Mouse (Mus musculus): ENCODE data around the gene Birc2. TPM values are rescaled to one million over a fixed set of nuclear protein-coding genes. Genes with fewer than 3 reads are reported as not detected.

Birc2 gene
- total RNA-seq, 2 experiments from 2014 or later: 21.9 to 22.0 TPM

DNA sequence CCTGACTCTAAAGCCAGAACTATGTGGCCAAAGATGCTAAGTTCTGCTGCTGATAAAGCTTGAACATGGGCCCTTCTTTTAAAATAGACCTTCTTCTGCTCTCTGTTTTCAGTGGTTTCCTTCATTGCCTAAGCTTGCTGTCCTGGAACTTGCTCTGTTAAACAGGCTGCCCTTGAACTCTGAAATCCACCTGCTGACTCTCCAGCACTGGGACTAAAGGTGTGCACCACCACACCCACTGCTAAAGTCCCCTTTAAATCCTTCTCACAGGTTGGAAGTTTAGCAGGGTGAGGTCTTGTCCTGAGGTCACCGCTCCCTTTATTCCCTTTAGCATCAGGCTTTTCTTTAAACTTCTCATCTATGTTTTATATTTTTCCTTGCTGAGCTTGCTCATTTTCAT lies 59.9 kb downstream of the Birc2 start:
- intact Hi-C loops (cut with DNase I): no loop called here
- Histone ChIP-seq H3K27ac (no peak overlapping the region), H3K4me3 (no peak overlapping the region)
- DNase-seq: no peak
- no peak for TF ChIP-seq CTCF (IDR thresholded peaks at IDR 0.05)

DNA sequence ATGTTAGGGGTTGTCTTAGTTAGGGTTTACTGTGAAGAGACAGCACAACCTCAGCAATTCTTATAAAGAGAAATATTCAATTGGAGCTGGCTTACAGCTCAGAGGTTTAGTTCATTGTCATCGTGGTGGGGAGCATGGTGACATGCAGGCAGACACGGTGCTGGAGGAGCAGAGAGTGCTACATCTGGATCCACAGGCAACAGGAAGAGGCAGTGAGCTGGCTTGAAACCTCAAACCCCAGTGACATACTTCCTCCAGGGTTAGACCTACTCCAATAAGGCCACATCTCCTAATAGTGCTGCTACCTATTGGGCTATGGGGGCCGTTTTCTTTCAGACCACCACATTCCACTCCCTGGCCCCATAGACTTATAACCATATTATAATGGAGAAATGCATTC lies 60.9 kb downstream of the Birc2 start:
- no peak for TF ChIP-seq CTCF (IDR thresholded peaks at IDR 0.05)
- Histone ChIP-seq H3K4me3 (no peak overlapping the region), H3K27ac (no peak overlapping the region)
- no peak for DNase-seq
- intact Hi-C loops (cut with DNase I): no loop called here

DNA sequence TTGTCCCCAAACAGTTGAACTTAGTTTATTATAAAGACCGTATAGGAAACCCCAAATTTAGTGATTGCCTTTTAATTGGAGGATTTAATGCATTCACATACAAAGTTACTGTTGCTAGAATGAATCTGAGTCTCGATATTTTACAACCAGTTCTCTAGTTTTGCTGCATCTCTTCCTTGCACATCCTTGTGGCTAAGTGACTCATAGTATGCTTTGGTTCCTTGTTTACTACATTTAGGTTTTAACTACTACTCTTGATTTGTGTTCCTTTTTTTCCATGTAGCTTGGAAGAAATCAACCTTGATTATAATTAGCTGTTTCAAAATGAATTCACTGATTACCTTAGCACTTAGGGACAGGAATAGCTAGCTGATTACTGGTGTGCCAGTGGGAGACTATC lies 61.9 kb downstream of the Birc2 start:
- H3K27ac ChIP-seq: no peak overlapping the region
- intact Hi-C loops (cut with DNase I): no loop called here
- DNase-seq: no peak
- no peak for TF ChIP-seq CTCF (IDR thresholded peaks at IDR 0.05)
- no peak overlapping the region for H3K4me3 ChIP-seq

DNA sequence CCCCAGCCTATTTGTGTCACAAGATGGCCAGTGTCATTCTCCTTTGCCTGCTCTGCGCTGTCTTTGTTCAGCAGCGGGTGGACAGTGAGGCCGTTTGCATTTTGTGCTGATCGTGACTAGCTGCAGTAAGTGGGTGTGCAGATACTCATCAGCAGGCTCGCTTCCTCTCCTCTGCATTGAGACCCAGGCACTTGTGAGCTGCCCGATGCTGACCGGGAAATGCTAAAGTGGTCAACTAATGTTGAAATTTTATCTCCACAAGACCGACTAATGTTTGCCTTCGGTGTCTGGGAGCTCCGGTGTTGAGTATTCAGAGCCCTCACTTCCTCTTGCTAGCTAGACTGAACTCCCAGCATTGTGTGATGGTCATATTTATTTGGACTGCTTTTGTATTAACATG lies 62.3 kb downstream of the Birc2 start:
- H3K27ac ChIP-seq: no peak overlapping the region
- H3K4me3 ChIP-seq: no peak overlapping the region
- no peak for TF ChIP-seq CTCF (IDR thresholded peaks at IDR 0.05)
- DNase-seq: no peak
- intact Hi-C loops (cut with DNase I): no loop called here

DNA sequence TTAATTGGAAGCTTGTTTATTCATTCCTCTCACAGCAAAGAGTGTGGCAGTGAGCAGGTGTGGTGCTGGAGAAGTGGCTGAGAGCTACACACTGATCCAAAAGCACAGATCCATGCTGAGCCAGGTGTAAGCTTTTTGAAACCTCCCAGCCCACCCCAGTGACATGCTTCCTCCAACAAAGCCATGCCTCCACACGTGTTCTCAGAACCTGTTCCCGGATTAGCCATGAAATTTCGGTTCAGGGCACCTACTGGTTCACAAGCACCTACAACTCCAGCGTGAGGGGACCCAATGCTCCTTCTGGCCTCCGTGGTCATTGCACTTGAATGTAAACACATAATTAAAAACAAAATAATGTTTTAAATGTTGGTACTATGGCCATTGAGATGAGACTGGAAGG lies 63.2 kb downstream of the Birc2 start:
- intact Hi-C loops (cut with DNase I): no loop called here
- Histone ChIP-seq H3K4me3 (no peak overlapping the region), H3K27ac (no peak overlapping the region)
- no peak for DNase-seq
- no peak for TF ChIP-seq CTCF (IDR thresholded peaks at IDR 0.05)

DNA sequence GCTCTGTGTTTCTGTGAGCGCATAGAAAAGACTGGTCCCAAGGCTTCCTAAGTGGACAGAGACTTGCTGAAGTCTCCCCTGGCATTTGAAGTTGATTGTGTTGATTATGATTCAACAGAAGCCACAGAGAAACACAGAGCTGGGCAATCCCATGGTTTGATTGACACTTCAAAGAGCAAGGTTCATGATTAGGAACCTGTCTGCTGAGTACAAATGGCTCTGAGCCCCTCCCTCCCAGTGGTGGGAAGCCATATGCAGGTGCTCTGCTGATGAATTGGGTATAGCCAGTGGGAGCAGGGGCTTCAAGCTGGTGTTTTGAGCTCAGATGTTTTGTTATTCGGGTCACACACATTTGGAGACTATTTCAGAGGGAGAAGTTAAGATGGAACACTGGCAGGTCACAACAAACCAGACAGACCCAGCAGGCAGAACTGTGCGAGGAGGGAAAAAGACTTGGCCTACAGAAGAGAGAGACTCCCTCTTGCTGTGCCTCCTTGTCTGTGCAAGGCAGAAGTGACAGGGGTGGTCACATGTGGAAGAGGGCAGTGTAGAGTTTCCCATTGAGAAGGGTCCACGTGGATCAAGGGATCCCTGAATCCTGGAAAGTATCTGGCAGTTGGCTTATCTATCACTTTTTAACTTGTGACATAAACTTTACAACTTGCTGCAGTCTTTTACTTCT lies 64.0 kb downstream of the Birc2 start:
- Histone ChIP-seq H3K4me3 (no peak overlapping the region), H3K27ac (peak overlapping the region; percentile 56)
- no peak for TF ChIP-seq CTCF (IDR thresholded peaks at IDR 0.05)
- DNase-seq: no peak
- intact Hi-C loops (cut with DNase I): no loop called here

DNA sequence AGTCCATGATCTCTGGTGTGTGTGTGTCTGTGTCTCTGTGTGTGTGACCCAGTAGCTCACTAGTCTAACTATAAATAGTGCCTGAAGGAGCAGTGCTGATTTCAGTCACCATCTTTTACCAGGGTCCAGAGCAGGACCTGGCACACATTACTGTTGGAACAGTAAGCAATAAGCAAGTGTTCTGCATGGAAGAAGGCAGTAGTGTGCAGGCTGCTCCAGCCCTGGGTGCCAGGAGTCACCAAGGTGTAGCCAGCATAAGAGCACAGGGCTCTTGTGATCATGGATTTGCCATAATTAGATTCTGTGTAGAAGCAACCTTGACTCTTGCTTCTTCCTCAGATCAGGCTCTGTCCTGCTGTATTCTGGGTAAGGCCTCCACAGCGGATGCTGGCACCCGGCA lies 64.5 kb downstream of the Birc2 start:
- Histone ChIP-seq H3K27ac (peak overlapping the region; percentile 56), H3K4me3 (no peak overlapping the region)
- no peak for TF ChIP-seq CTCF (IDR thresholded peaks at IDR 0.05)
- intact Hi-C loops (cut with DNase I): no loop called here
- DNase-seq: peak; percentile 17

DNA sequence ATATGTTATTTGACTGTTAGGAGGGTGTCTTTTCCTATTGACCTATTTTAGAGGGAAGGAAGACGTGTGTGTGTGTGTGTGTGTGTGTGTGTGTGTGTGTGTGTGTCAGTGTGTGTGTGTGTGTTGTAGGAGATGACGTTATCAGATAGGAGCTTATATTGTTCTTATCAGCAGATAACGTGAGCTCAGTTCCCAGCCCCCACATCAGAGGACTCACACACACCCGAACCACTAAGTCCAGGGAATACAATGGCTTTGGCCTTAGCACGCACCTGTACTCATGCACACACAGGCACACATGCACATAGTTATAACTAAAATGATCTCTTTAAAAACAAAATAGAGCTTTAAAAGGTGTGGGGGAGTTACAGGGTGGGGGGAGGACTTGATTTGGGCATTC lies 67.4 kb downstream of the Birc2 start:
- H3K4me3 ChIP-seq: no peak overlapping the region
- peak overlapping the region; percentile 68 for H3K27ac ChIP-seq
- TF ChIP-seq CTCF (IDR thresholded peaks at IDR 0.05): no peak
- intact Hi-C loops (cut with DNase I): no loop called here
- no peak for DNase-seq

DNA sequence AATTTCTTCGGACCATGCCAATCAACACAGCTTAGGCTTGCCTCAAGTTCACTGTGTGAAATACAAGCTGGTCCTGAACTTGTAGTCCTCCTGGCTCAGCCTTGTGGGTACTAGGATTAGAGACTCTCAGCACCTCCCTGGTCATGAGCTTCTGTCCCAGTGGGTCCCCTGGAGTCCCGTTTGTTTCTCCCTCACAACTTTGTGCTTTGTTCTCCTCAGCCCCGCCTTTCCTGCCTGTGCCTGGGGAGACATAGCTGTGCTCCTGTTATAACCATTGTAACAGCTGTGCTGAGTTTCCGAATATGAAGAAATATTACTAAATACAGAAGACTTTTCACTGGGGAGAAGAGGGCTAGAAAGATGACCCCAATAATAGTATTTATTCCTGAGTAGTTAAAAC lies 67.8 kb downstream of the Birc2 start:
- no peak for DNase-seq
- intact Hi-C loops (cut with DNase I): no loop called here
- peak overlapping the region; percentile 61 for H3K27ac ChIP-seq
- no peak for TF ChIP-seq CTCF (IDR thresholded peaks at IDR 0.05)
- H3K4me3 ChIP-seq: no peak overlapping the region

Small RNA genes within 50 kb of the gene (microRNA-seq; reads per million reads assigned to microRNA genes)
- not detected for gene Mir5618

Other genes with a start within 250 kb of the Birc2 start
- gene Mmp20, start 208.8 kb downstream of the Birc2 start, total RNA-seq (2021): not detected
- not detected for gene Mmp7, start 145.0 kb downstream of the Birc2 start, total RNA-seq (2021)
- gene Tmem123, start 73.0 kb downstream of the Birc2 start, total RNA-seq (2021): 10 to 100 TPM; 21.7 to 25.5 TPM
- 1 to 10 TPM; 6.0 to 8.8 TPM for gene Birc3, start 36.1 kb upstream of the Birc2 start, total RNA-seq (2021)
- 10 to 100 TPM; 33.6 to 51.3 TPM for gene Yap1, start 167.5 kb upstream of the Birc2 start, total RNA-seq (2021)
- under 1 TPM; 0.20 to 0.26 TPM for gene Cfap300, start 205.8 kb upstream of the Birc2 start, total RNA-seq (2021)